Mouse (Mus musculus) G1E (cell line): Measurements from ENCODE around the gene Nptxr.

Experiments used
- CTCF ChIP-seq: IDR thresholded peaks from 2 replicates; pipeline ENCODE4 v1.5.1; 2012; ENCODE audit warnings: low read depth, low read length, inconsistent platforms, mixed read lengths
- GATA1 ChIP-seq: IDR thresholded peaks from 2 replicates; pipeline ENCODE4 v1.6.1; 2012; ENCODE audit warnings: borderline replicate concordance, low read length, inconsistent platforms, mixed read lengths
- GATA2 ChIP-seq: IDR thresholded peaks from 2 replicates; pipeline ENCODE4 v1.6.1; 2012; ENCODE audit warnings: low read depth, low read length, inconsistent platforms, borderline replicate concordance
- POLR2AphosphoS5 ChIP-seq: IDR thresholded peaks from 2 replicates; pipeline ENCODE4 v1.6.1; 2012; ENCODE audit warnings: low read depth, low read length, inconsistent platforms; ENCODE audit not compliant: insufficient replicate concordance
- TAL1 ChIP-seq: conservative IDR thresholded peaks from 2 replicates; pipeline ENCODE4 v1.6.1; 2012; ENCODE audit warnings: low read depth, low read length, inconsistent platforms, mixed read lengths

- TF ChIP-seq CTCF (no peak), TAL1 (no peak), GATA2 (no peak), GATA1 (no peak), POLR2AphosphoS5 (no peak)
Measured at GRCm38 (mm10) chr15:79741173-79741858, 63.2 kb downstream of the Nptxr start.
